Mouse (Mus musculus) kidney, postnatal 0 days (tissue): ENCODE measurements around the gene Lekr1. TPM values are rescaled to one million over a fixed set of nuclear protein-coding genes. Genes with fewer than 3 reads are reported as not detected.
A peak's percentile ranks its signal among the peaks of the same experiment; 100 is the strongest.

Experiments
- ATAC-seq: fragments of 200-750 bp; cut with Nextera tagmentation; replicated peaks from 2 replicates; pipeline ENCODE4 v1.8.0; 2017; ENCODE audit warnings: low read depth, moderate number of reproducible peaks, moderate TSS enrichment, moderate library complexity; ENCODE audit not compliant: low FRiP score
- DNase-seq: peaks from one replicate; pipeline ENCODE4 v3.0.0-alpha.2; 2016; ENCODE audit warnings: low spot score
- H3K27ac ChIP-seq: fragments of 300-500 bp; sonication (generic); 2 replicates; pipeline ENCODE4 v1.5.1; 2014; ENCODE audit warnings: mild to moderate bottlenecking
- H3K27me3 ChIP-seq: fragments of 300-500 bp; sonication (generic); 2 replicates; pipeline ENCODE4 v1.6.1; 2014; ENCODE audit warnings: low read length, mixed read lengths; ENCODE audit not compliant: insufficient read depth
- H3K36me3 ChIP-seq: fragments of 300-500 bp; sonication (generic); 2 replicates; pipeline ENCODE4 v1.6.1; 2014; ENCODE audit warnings: low read length, mixed read lengths; ENCODE audit not compliant: insufficient read depth
- H3K4me1 ChIP-seq: fragments of 300-500 bp; sonication (generic); replicated peaks from 2 replicates; pipeline ENCODE4 v1.6.1; 2014; ENCODE audit warnings: antibody characterized with exemption, low read length, mixed read lengths; ENCODE audit not compliant: insufficient read depth
- H3K4me2 ChIP-seq: fragments of 300-500 bp; sonication (generic); 2 replicates; pipeline ENCODE4 v1.6.1; 2014; ENCODE audit warnings: mild to moderate bottlenecking, low read length, moderate library complexity, mixed read lengths
- H3K4me3 ChIP-seq: fragments of 300-500 bp; sonication (generic); replicated peaks from 2 replicates; pipeline ENCODE4 v1.5.1; 2014; ENCODE audit warnings: low read depth, low read length
- H3K9ac ChIP-seq: fragments of 300-500 bp; sonication (generic); 2 replicates; pipeline ENCODE4 v1.6.1; 2014; ENCODE audit warnings: low read depth, low read length
- H3K9me3 ChIP-seq: fragments of 300-500 bp; sonication (generic); replicated peaks from 2 replicates; pipeline ENCODE4 v1.6.1; 2016; ENCODE audit warnings: low read length, inconsistent platforms, mixed read lengths
- CTCF ChIP-seq: IDR thresholded peaks from 2 replicates; pipeline ENCODE4 v1.5.1; 2016; ENCODE audit warnings: antibody characterized with exemption, low read depth, mild to moderate bottlenecking, moderate library complexity
- WGBS: fragments of 180-500 bp; shearing (Covaris S2); extraction: QIAGEN DNeasy Blood & Tissue Kit; methylation state at CpG from one replicate; pipeline ENCODE4 v1.1.7; 2014; 5-methylcytosine and 5-hydroxymethylcytosine counted together
- polyA plus RNA-seq: library from polyadenylated mRNA; unstranded; fragments of >200 nt; fragmentation: Nextera tagmentation; extraction: Ambion mirVana; gene quantifications from 2 replicates; pipeline ENCODE4 v1.2.1, GENCODE M21; 2015

Gene Lekr1
- polyA plus RNA-seq, 1 experiment from 2014 or later, result 6.9 TPM

GRCm38 (mm10) chr3:65639454-65640014, 26.5 kb upstream of the Lekr1 start:
- H3K4me3 ChIP-seq, result no peak overlapping the region
- H3K4me2 ChIP-seq, result no peak overlapping the region
- WGBS, result 38% methylated on average over 5 of the region's 5 CpGs
- no peaks in the 10 kb centered on the region for H3K9me3 ChIP-seq
- H3K9ac ChIP-seq, result no peak overlapping the region
- DNase-seq (peak; percentile 89), ATAC-seq (peak; percentile 57; the same call in 1 of the 2 replicates)
- peaks cover 3% of the 10 kb centered on the region; the same call in 1 of the 2 replicates for H3K4me1 ChIP-seq
- H3K36me3 ChIP-seq, result no peaks in the 10 kb centered on the region
- H3K27ac ChIP-seq, result no peak overlapping the region
- TF ChIP-seq CTCF, result no peak
- H3K27me3 ChIP-seq, result no peaks in the 10 kb centered on the region

- Histone ChIP-seq H3K4me2 (no peak overlapping the region), H3K4me3 (no peak overlapping the region), H3K9ac (no peak overlapping the region), H3K9me3 (no peaks in the 10 kb centered on the region), H3K4me1 (no peaks in the 10 kb centered on the region), H3K27ac (no peak overlapping the region), H3K36me3 (no peaks in the 10 kb centered on the region), H3K27me3 (no peaks in the 10 kb centered on the region)
- no peak for TF ChIP-seq CTCF
- ATAC-seq (no peak), DNase-seq (no peak)
- WGBS, result 77% methylated on average over 2 of the region's 2 CpGs
Observed at GRCm38 (mm10) chr3:65642959-65643358, 23.1 kb upstream of the Lekr1 start.

- Histone ChIP-seq H3K27ac (no peak overlapping the region), H3K4me2 (no peak overlapping the region), H3K9ac (no peak overlapping the region), H3K4me1 (no peaks in the 10 kb centered on the region), H3K4me3 (no peak overlapping the region), H3K36me3 (no peaks in the 10 kb centered on the region), H3K9me3 (no peaks in the 10 kb centered on the region), H3K27me3 (no peaks in the 10 kb centered on the region)
- ATAC-seq (no peak), DNase-seq (peak; percentile 49)
- TF ChIP-seq CTCF, result no peak
- 72% methylated on average over 1 of the region's 1 CpGs for WGBS
Observed at GRCm38 (mm10) chr3:65643654-65644053, 22.4 kb upstream of the Lekr1 start.

GRCm38 (mm10) chr3:65647592-65647991, 18.4 kb upstream of the Lekr1 start:
- WGBS, result 79% methylated on average over 8 of the region's 8 CpGs
- no peak overlapping the region for H3K4me3 ChIP-seq
- no peaks in the 10 kb centered on the region for H3K27me3 ChIP-seq
- H3K9me3 ChIP-seq, result no peaks in the 10 kb centered on the region
- H3K4me1 ChIP-seq, result no peaks in the 10 kb centered on the region
- no peak for TF ChIP-seq CTCF
- no peak overlapping the region for H3K9ac ChIP-seq
- no peak for DNase-seq
- no peak overlapping the region for H3K27ac ChIP-seq
- no peak overlapping the region for H3K4me2 ChIP-seq
- H3K36me3 ChIP-seq, result no peaks in the 10 kb centered on the region
- ATAC-seq, result no peak

- no peak for DNase-seq
- Histone ChIP-seq H3K9ac (no peak overlapping the region), H3K27ac (no peak overlapping the region), H3K27me3 (no peaks in the 10 kb centered on the region), H3K9me3 (no peaks in the 10 kb centered on the region), H3K36me3 (no peaks in the 10 kb centered on the region), H3K4me1 (no peaks in the 10 kb centered on the region), H3K4me2 (no peak overlapping the region), H3K4me3 (no peak overlapping the region)
- no peak for TF ChIP-seq CTCF
- ATAC-seq, result no peak
- WGBS, result 57% methylated on average over 1 of the region's 1 CpGs
Observed at GRCm38 (mm10) chr3:65648913-65649312, 17.1 kb upstream of the Lekr1 start.

GRCm38 (mm10) chr3:65650156-65650815, 15.7 kb upstream of the Lekr1 start:
- no peaks in the 10 kb centered on the region for H3K4me1 ChIP-seq
- no peak overlapping the region for H3K4me3 ChIP-seq
- ATAC-seq (no peak), DNase-seq (peak; percentile 75)
- 21% methylated on average over 7 of the region's 7 CpGs for WGBS
- H3K27ac ChIP-seq, result no peak overlapping the region
- no peak overlapping the region for H3K9ac ChIP-seq
- no peak for TF ChIP-seq CTCF
- no peak overlapping the region for H3K4me2 ChIP-seq
- no peaks in the 10 kb centered on the region for H3K27me3 ChIP-seq
- H3K36me3 ChIP-seq, result no peaks in the 10 kb centered on the region
- no peaks in the 10 kb centered on the region for H3K9me3 ChIP-seq
